Mouse (Mus musculus): Measurements from ENCODE around the gene Nfu1.

DNA sequence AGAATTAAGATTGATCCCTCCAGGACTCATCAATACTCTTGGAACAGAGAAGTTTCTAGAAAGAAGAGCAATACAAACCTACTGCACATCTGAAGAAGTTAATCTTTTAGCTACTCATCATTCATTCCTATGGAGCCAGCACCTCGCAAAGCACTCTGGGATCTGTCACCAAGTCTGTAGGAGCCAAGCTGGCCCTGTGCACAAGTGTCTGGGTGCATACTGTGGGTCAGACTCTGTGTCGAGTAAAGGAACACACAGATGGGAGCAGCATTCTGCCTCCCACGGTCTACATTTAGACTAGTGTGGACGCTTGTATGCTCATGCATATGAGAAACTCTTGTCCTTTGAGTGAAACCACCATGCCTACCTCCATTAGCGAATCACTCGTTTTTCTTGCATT is 11.7 kb upstream of the Nfu1 start:
- TF ChIP-seq CTCF (IDR thresholded peaks at IDR 0.05; ENCODE audit: borderline replicate concordance, control insufficient read depth, extremely low read depth, insufficient read depth, low read length, poor library complexity) (no peak), POLR2A (IDR thresholded peaks at IDR 0.05; ENCODE audit: control insufficient read depth, extremely low read depth, insufficient read depth, low read length, poor library complexity) (no peak)

Measured in thymus, adult 2 months (tissue).